ENCODE assay signal across 9 mouse cellular contexts in genomic region chr8:94199202-94199869, GRCm38 (mm10). TPM values are rescaled to one million over a fixed set of nuclear protein-coding genes. Genes with fewer than 3 reads are reported as not detected.
DNase-seq lines count a peak whose midpoint lies in the region; ATAC-seq and TF ChIP-seq lines count a peak whose summit lies in the region.
"Had no signal": no experiment of that assay in that cellular context is flagged by ENCODE, and none has a peak within 500 bp of the region (broad histone marks: within the 10 kb centered on the region; RNA-seq: fewer than 3 reads in every experiment).

No protein-coding gene starts in this region.

- intact Hi-C loops in heart, adult 2 months (cut with DNase I), result loop anchor here (1.0 to 10.0 kb wide), 4 partner anchors 32 to 605 kb away; partner anchors contain the start of gene Bbs2
- intact Hi-C loops in heart, postnatal 14 days (cut with DNase I), result loop anchor here (1.0 to 5.0 kb wide), 2 partner anchors 32 to 97 kb away; no protein-coding TSS in a partner anchor
- intact Hi-C loops in left cerebral cortex, adult 2 months (cut with DNase I), result loop anchor here (1.0 kb wide), 1 partner anchor 32 kb away; no protein-coding TSS in a partner anchor

- no peaks in the 10 kb centered on the region for H3K4me1 ChIP-seq in heart, adult 2 months (ENCODE audit: control insufficient read depth, insufficient read depth, low read length)
- no peaks in the 10 kb centered on the region for H3K4me1 ChIP-seq in heart, embryonic 11.5 days (ENCODE audit: control insufficient read depth, insufficient read depth, low read length)

- no peak for TF ChIP-seq POLR2A in heart, adult 2 months (IDR thresholded peaks at IDR 0.05; ENCODE audit: insufficient read depth, low read depth, low read length)

- 43% methylated on average over 10 of the region's 10 CpGs for whole genome bisulfite sequencing in heart, adult 2 months
- WGBS in heart, embryonic 11.5 days (ENCODE audit: insufficient replicate concordance), result 42% methylated on average over 10 of the region's 10 CpGs

- ATAC-seq in heart, embryonic 11.5 days (replicated peaks; ENCODE audit: insufficient number of reproducible peaks, low FRiP score, low TSS enrichment), result no peak
- ATAC-seq in megakaryocyte-erythroid progenitor cell, adult 5-6 weeks (replicated peaks; ENCODE audit: low FRiP score, low TSS enrichment, poor library complexity, severe bottlenecking), result peak; percentile 68

- H3K9me3 ChIP-seq in heart, embryonic 11.5 days (replicated peaks; ENCODE audit: control insufficient read depth, low read length), result no peaks in the 10 kb centered on the region

- no peak overlapping the region for H3K4me2 ChIP-seq in heart, embryonic 11.5 days

- H3K27me3 ChIP-seq in heart, adult 2 months (ENCODE audit: control insufficient read depth, insufficient read depth, low read length), result no peaks in the 10 kb centered on the region
- no peaks in the 10 kb centered on the region for H3K27me3 ChIP-seq in heart, embryonic 11.5 days (ENCODE audit: control insufficient read depth, insufficient read depth, low read length)
- peaks cover 3% of the 10 kb centered on the region for H3K27me3 ChIP-seq in splenic B cell, adult 2 months (ENCODE audit: control insufficient read depth, insufficient read depth, low read length, poor library complexity, severe bottlenecking)

- H3K79me2 ChIP-seq in heart, adult 2 months (replicated peaks; ENCODE audit: control insufficient read depth, insufficient read depth, low read length), result no peaks in the 10 kb centered on the region

- H3K36me3 ChIP-seq in heart, adult 2 months (ENCODE audit: control insufficient read depth, insufficient read depth, low read length), result no peaks in the 10 kb centered on the region
- H3K36me3 ChIP-seq in heart, embryonic 11.5 days (ENCODE audit: control insufficient read depth, insufficient read depth, low read length), result no peaks in the 10 kb centered on the region
- no peaks in the 10 kb centered on the region for H3K36me3 ChIP-seq in splenic B cell, adult 2 months (ENCODE audit: control insufficient read depth, insufficient read depth, low read length, poor library complexity, severe bottlenecking)

- peak in 1 of 2 experiments; percentile 60 for DNase-seq in heart, adult 2 months
- peak; percentile 48 for DNase-seq in T-cell, adult 2 months (ENCODE audit: low spot score)
- DNase-seq in embryo, embryonic 11 days, result peak; percentile 81
- DNase-seq in heart, postnatal 14 days, result peak; percentile 63 to 72
- DNase-seq in left cerebral cortex, adult 2 months (ENCODE audit: extremely low spot score in 1 of 2, low spot score in 2 of 2), result peak; percentile 63 to 72
- DNase-seq in splenic B cell, adult 2 months (ENCODE audit: low read depth, low spot score), result peak; percentile 78

- H3K9ac ChIP-seq in heart, adult 2 months (ENCODE audit: low read depth, low read length), result no peak overlapping the region
- no peak overlapping the region for H3K9ac ChIP-seq in heart, embryonic 11.5 days (ENCODE audit: low read depth, low read length)

- no peak overlapping the region for H3K27ac ChIP-seq in heart, adult 2 months
- H3K27ac ChIP-seq in heart, embryonic 11.5 days (ENCODE audit: low read depth, low read length), result no peak overlapping the region
- no peak overlapping the region for H3K27ac ChIP-seq in left cerebral cortex, adult 2 months
- H3K27ac ChIP-seq: macrophage had no signal

- H3K4me3 ChIP-seq in heart, adult 2 months, result no peak overlapping the region
- H3K4me3 ChIP-seq in heart, embryonic 11.5 days (ENCODE audit: low read depth, low read length), result no peak overlapping the region
- no peak overlapping the region for H3K4me3 ChIP-seq in left cerebral cortex, adult 2 months

- TF ChIP-seq CTCF in heart, adult 2 months (IDR thresholded peaks at IDR 0.05), result peak; percentile 89
- TF ChIP-seq CTCF in left cerebral cortex, adult 2 months (IDR thresholded peaks at IDR 0.05), result peak; percentile 88

- no peak for TF ChIP-seq EP300 in heart, adult 2 months (IDR thresholded peaks at IDR 0.05; ENCODE audit: insufficient read depth, low read depth, low read length)

RNA-seq across cellular contexts. Expression of gene Nup93, which starts 15.0 kb away (rescaled TPM):
- 10 to 100 TPM; 13.7 to 15.5 TPM for total RNA-seq in heart, adult 2 months (2021)
- polyA plus RNA-seq in heart, adult 2 months (2012; rRNA removed), result 11.7 and 18.4 TPM in 2 replicates
- 73.4 and 79.1 TPM in 2 replicates for polyA plus RNA-seq in heart, embryonic 11.5 days (2014; fragmentation: Nextera tagmentation; extraction: Ambion mirVana)
- 10 to 100 TPM; 17.3 to 20.2 TPM for total RNA-seq in heart, postnatal 14 days (2021)
- total RNA-seq in left cerebral cortex, adult 2 months (2021), result 10 to 100 TPM; 48.7 to 51.4 TPM
- total RNA-seq in megakaryocyte-erythroid progenitor cell, adult 5-6 weeks (2014; fragmentation: Nextera tagmentation), result 66.6 and 86.4 TPM in 2 replicates
- total RNA-seq in megakaryocyte-erythroid progenitor cell, adult 5-6 weeks (2017), result 55.1 and 69.6 TPM in 2 replicates

RNA-seq across cellular contexts. Expression of gene Mt1, which starts 20.5 kb away (rescaled TPM):
- total RNA-seq in heart, adult 2 months (2021), result 100 to 1,000 TPM; 279 to 438 TPM
- polyA plus RNA-seq in heart, adult 2 months (2012; rRNA removed), result 420 and 727 TPM in 2 replicates
- polyA plus RNA-seq in heart, embryonic 11.5 days (2014; fragmentation: Nextera tagmentation; extraction: Ambion mirVana), result 270 and 395 TPM in 2 replicates
- total RNA-seq in heart, postnatal 14 days (2021), result 100 to 1,000 TPM; 388 to 401 TPM
- 100 to 1,000 TPM; 490 to 507 TPM for total RNA-seq in left cerebral cortex, adult 2 months (2021)
- 524 and 583 TPM in 2 replicates for total RNA-seq in megakaryocyte-erythroid progenitor cell, adult 5-6 weeks (2014; fragmentation: Nextera tagmentation)
- total RNA-seq in megakaryocyte-erythroid progenitor cell, adult 5-6 weeks (2017), result 648 and 717 TPM in 2 replicates

RNA-seq across cellular contexts. Expression of gene Mt2, which starts 26.9 kb away (rescaled TPM):
- total RNA-seq in heart, adult 2 months (2021), result 10 to 100 TPM; 51.8 to 74.4 TPM
- polyA plus RNA-seq in heart, adult 2 months (2012; rRNA removed), result 15.6 and 32.2 TPM in 2 replicates
- 58.5 and 102 TPM in 2 replicates for polyA plus RNA-seq in heart, embryonic 11.5 days (2014; fragmentation: Nextera tagmentation; extraction: Ambion mirVana)
- 10 to 100 TPM; 71.0 to 71.3 TPM for total RNA-seq in heart, postnatal 14 days (2021)
- 100 to 1,000 TPM; 384 to 423 TPM for total RNA-seq in left cerebral cortex, adult 2 months (2021)
- total RNA-seq in megakaryocyte-erythroid progenitor cell, adult 5-6 weeks (2014; fragmentation: Nextera tagmentation), result 352 and 428 TPM in 2 replicates
- total RNA-seq in megakaryocyte-erythroid progenitor cell, adult 5-6 weeks (2017), result 400 TPM in 2 replicates

RNA-seq across cellular contexts. Expression of gene Mt3, which starts 46.9 kb away (rescaled TPM):
- 1 to 10 TPM; 2.9 to 3.8 TPM for total RNA-seq in heart, adult 2 months (2021)
- polyA plus RNA-seq in heart, adult 2 months (2012; rRNA removed), result 3.5 and 6.1 TPM in 2 replicates
- polyA plus RNA-seq in heart, embryonic 11.5 days (2014; fragmentation: Nextera tagmentation; extraction: Ambion mirVana), result 22.7 TPM in 2 replicates
- total RNA-seq in heart, postnatal 14 days (2021), result 1 to 10 TPM; 4.9 to 5.5 TPM
- 100 to 1,000 TPM; 848 to 875 TPM for total RNA-seq in left cerebral cortex, adult 2 months (2021)
- total RNA-seq in megakaryocyte-erythroid progenitor cell, adult 5-6 weeks (2014; fragmentation: Nextera tagmentation), result not detected in 2 replicates
- total RNA-seq in megakaryocyte-erythroid progenitor cell, adult 5-6 weeks (2017), result not detected in 2 replicates
- polyA plus RNA-seq: macrophage had no signal

Comparison
In these comparisons a context has a peak if more than half of its experiments do, and no peak if none do; other contexts are left out.
1. RNA of gene Mt2, which starts 26.9 kb away (total RNA-seq): 384 to 423 TPM in left cerebral cortex, adult 2 months and 352 to 428 TPM in megakaryocyte-erythroid progenitor cell, adult 5-6 weeks; 51.8 to 74.4 TPM in heart, adult 2 months and 71.0 to 71.3 TPM in heart, postnatal 14 days; every median in the first group is over 4 times any median in the second.